Mouse (Mus musculus) 3134 (cell line): Measurements from ENCODE around the gene Dcaf6.

Source experiments
- DNase-seq: peaks from one replicate; pipeline ENCODE4 v3.0.0-alpha.2; 2011; ENCODE audit warnings: low spot score; ENCODE audit not compliant: insufficient read length; ENCODE audit errors: extremely low read depth

Dcaf6 gene

DNA sequence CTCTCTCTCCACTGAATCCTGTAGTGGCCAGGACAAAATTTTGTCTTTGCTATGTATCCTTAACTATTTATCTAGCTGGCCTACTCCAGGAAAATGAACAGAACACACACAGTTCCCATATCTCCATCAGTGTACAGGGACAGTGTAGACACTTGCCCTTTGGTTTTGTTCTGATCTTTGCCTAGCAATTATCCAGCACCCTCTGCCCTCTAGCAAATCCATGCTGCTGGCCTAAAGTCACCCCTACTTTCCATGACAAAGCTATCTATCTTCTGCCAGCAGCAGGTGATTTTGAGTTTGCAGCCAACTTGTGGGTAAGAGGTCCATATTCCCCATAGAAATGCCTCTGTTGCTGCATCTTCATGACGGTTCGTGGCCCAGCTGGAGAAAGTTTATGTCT is 132.9 kb downstream of the Dcaf6 start:
- DNase-seq: no peak

DNA sequence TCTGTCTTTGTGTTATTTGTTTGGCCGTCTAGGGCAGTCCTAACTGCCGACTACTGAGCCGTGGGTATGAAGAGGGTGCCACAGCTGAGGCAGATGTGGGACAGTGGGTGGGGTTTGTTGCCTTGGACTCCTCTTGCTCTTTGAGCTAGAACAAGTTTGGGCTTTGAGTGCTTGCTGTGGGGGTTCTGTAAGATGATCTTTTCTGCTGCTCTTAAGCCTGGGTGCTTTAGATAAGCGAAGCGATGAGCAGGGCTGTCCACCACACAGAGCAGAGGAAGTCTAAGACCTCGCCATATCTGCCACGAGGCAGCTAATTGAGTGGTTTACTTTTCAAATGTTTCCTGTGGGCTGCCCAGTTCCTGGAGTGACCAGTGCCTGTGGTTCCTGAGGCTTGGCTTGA is 137.3 kb downstream of the Dcaf6 start:
- no peak for DNase-seq

- DNase-seq: no peak
Measured at GRCm38 (mm10) chr1:165321891-165322290, 138.4 kb downstream of the Dcaf6 start.

- DNase-seq: no peak
Measured at GRCm38 (mm10) chr1:165321393-165321861, 138.8 kb downstream of the Dcaf6 start.

GRCm38 (mm10) chr1:165320141-165320934 is 139.9 kb downstream of the Dcaf6 start:
- DNase-seq: peak; percentile 50

DNA sequence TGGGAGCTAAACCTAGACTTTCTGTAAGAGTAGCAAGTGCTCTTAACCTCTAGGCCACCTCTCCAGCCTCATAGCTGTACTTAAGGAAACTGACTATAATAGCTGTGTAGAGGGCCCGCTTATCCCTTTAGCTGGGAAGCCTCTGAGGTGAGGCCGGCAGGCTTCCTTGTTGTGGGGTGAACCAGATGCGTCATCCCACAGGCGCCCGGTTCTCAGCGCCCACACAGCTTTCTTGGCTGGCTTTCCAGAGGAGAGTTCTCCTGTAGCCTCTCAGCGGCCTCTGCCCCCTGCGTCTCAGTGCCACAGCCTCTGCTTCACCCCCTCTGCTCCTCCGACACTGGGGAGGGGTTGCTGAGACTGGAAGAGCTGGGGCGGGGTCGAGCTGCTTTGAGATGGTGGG is 143.9 kb downstream of the Dcaf6 start:
- no peak for DNase-seq

DNA sequence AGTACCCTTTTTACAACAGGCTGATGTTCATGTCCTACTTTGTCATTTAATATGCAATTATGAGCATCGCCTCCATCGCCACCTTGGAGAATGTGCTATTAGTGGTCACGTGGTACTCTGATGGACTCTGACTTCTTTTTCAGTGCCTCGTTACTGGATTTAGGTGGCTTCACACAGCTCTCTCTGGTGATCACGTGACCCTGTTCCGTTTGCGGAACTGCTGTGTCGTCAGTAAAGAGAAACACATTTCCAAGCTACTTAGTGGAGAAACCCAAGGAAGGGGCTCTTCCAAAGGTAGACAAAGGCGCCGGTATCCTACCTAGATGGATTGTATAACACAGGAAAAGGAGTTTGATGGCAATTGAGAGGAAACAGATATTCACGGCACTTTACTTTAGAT is 152.1 kb downstream of the Dcaf6 start:
- DNase-seq: no peak

DNA sequence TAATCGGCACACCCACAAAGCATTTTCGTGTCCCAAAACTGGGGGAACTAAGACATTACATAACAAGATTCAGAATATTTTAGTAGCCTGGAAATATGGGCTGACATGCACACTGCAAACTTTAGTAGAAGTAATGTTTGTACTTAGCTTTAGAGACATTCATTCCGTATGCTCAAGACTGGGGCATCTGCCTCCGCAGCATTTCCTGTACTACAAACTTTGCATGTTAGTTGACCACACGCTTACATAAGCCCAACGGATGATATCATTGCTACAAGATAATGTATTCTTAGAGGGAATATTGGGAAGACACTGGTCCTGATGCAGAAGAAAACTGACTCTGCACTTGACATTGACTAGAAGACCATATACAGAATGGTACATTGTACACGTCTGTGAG is 155.9 kb downstream of the Dcaf6 start:
- DNase-seq: no peak

DNA sequence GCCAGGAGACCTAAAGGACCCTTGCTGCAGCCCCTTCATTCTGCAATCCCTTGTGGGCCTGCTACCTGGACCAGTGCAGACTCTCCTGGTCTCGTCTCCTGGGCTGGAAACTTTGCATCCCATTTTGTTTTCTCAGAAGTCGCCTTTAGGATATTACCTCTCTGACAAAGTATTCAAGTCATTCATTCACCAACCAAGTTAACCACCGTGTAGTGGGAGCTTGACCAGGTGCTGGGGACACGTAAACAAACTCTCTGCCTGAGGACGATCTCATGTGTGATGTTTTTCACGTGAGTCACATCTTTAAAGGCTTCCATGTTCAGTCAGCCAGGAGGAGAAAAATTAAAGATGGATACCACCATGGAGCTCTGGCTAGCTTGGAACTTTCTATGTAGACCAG is 157.1 kb downstream of the Dcaf6 start:
- no peak for DNase-seq

DNA sequence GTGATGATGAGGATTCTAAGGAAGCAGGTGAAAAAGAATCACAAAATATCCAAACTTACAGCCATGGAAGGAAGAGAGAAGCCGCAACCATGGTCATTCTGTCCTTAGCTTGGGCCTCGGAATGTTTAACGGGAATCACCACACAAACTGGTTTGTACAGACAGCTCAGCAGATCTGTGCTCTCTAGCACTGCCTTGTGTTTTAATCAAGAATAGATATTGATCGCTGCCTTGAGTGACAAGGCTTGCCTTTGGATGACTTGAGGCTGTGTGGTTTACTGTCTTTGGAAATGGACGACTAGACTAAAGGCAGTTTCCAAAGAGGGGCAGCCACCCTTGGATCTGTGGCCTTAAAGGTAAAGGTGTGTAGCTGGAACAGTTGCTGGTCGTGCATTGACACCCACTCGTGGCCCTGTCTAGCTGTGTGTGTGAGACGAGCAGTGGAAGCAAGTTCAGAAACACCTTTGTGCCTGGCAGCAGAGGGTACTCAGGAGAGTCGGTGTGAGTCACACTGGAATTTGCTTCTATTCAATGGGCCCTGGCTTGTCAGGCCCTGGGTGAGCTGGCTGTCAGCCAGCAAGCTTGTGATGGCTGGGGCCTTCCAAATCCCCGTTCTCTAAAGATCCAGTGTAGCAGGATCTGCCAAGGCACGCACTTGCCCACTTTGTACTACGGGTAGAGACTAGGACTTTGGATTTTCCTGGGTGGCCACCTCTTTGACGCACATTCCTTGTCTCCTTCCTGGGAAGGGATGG is 157.6 kb downstream of the Dcaf6 start:
- no peak for DNase-seq

DNA sequence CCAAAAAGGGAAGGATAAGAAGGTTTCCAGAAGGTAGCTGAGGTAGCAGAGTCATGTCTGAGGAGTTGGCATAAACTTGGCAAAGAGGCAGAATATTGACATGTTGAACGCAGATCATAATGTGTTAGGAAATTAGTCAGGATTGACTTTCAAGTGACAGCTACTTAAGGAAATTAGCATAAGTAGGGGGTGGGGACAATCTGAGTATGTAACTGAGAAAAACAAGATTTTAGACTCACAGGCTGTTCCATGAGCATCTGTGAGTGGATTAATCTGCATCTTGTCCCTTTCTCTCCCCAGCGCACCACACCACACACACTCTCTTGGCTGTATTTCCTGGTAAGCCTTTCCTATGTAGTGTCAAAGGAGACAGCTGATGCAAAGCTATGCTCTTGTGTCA is 158.7 kb downstream of the Dcaf6 start:
- DNase-seq: no peak

- DNase-seq: no peak
Measured at GRCm38 (mm10) chr1:165301108-165301507, 159.2 kb downstream of the Dcaf6 start.

DNA sequence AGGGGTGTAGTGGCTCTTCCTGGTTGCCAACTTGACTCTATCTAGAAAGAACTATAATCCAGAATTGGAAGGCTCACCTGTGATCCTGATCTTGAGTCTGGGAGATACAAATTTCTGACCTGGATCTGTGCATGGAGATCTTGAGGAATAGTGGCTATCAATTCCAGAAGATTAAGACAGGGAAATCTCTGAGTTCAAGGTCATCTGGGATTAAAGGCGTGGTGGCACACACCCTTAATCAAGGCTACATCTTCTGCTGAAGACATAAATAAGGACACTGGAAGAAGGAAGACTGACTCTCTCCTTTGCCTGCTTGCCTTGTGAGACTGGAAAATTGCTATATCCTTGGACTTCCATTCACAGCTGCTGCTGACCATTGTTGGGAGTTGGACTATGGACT is 164.8 kb downstream of the Dcaf6 start, which contains the start of gene Gpr161:
Gene Gpr161, plus strand, starts transcription at position 301 of the 400 bp plus-strand sequence.
- DNase-seq: no peak

DNA sequence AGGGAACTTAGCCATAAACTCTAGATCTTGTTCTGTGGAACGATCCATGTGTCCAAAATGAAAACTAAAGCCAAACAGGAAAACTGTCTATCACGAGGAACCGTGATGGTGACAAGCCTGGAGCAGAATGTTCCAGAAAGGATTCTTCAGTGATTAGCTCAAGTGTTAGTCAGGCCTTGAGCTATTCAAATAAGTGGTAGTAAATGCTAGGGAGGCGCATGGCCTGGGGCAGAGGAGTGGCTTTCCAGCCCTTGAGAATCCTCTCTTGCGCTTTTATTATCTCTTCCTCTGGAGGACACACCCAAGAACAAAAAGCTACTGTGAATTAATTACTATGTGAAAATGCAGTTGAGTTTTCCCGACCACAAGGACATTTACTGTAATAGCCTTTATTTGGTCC is 168.7 kb downstream of the Dcaf6 start:
- DNase-seq: no peak

GRCm38 (mm10) chr1:165289831-165290230 is 170.4 kb downstream of the Dcaf6 start:
- DNase-seq: no peak

- no peak for DNase-seq
Measured at GRCm38 (mm10) chr1:165288165-165288564, 172.1 kb downstream of the Dcaf6 start.

- no peak for DNase-seq
Measured at GRCm38 (mm10) chr1:165284096-165284495, 176.2 kb downstream of the Dcaf6 start.

DNA sequence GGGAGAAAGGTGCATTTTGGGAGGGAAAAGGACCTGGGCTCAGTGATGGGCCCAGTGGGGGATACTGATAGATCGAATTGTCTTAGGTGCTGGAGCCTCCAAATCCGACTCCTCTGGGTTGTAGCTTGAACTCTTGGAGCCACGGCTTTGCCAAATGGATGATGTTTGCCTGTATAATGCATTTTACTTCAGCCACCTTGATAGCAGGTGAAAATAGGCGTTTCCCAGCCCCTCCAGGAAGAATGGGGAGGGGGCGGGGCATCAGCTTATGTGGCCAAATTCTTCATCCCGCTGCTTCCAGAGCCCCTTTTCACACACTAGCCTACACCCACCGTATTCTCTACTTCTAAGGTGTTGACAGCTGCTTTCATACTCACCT is 177.3 kb downstream of the Dcaf6 start:
- DNase-seq: no peak

- no peak for DNase-seq
Measured at GRCm38 (mm10) chr1:165282222-165282966, 177.9 kb downstream of the Dcaf6 start.

GRCm38 (mm10) chr1:165281351-165282221 is 178.7 kb downstream of the Dcaf6 start:
- DNase-seq: no peak
